Mouse (Mus musculus): ENCODE measurements around the gene Ifi27l2a. TPM values are rescaled to one million over a fixed set of nuclear protein-coding genes. Genes with fewer than 3 reads are reported as not detected.
"Not testable (repeated sequence)": the region's sequence is repeated elsewhere in the genome, so short reads cannot be mapped to it uniquely, and the experiment has no call there.

The Ifi27l2a gene
- total RNA-seq (2021): under 1 TPM; 0.91 to 0.92 TPM
- long read RNA-seq, experiment 1, partial matches to known transcripts: 0 of 1 reads
- long read RNA-seq, experiment 1, other reads (novel, unspliced or antisense): 0 of 1 reads
- long read RNA-seq, experiment 2: 0 reads

GRCm38 (mm10) chr12:103443524-103443923, at the start of gene Ifi27l2a:
Gene Ifi27l2a, minus strand, starts transcription at chr12:103443680.
- no peak for DNase-seq (ENCODE audit: low spot score in 2 of 2)
- Histone ChIP-seq H3K4me3 (no peak within 1 kb of the TSS), H3K27ac (no peak within 1 kb of the TSS)
- TF ChIP-seq CTCF (conservative IDR thresholded peaks at IDR 0.05): no peak

DNA sequence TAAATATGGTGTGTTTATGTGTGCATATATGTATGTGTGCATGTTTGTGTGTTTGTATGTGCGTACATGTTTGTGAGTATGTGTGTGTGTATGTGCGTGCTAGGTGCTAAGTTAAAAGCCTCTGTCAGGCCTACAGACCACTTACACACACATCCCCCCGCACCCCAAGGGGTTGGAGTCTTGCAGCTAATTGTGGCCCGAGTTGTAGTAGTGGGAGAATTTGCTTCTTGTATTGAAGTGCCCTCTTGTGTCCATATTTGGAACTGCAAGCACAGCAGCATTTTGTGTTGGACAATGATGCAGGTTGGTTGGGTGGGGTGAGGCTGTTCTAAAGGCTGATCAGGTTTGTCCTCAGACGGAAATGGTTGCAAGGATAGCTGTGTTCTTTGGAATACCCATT, 49.3 kb upstream of the Ifi27l2a start:
- TF ChIP-seq CTCF (conservative IDR thresholded peaks at IDR 0.05): peak; percentile 99
- H3K27ac ChIP-seq: no peak overlapping the region
- no peak overlapping the region for H3K4me3 ChIP-seq
- DNase-seq (ENCODE audit: low spot score in 2 of 2): peak; percentile 49 to 82

GRCm38 (mm10) chr12:103491091-103491730, 47.7 kb upstream of the Ifi27l2a start:
- no peak for TF ChIP-seq CTCF (conservative IDR thresholded peaks at IDR 0.05)
- Histone ChIP-seq H3K27ac (no peak overlapping the region), H3K4me3 (no peak overlapping the region)
- DNase-seq (ENCODE audit: low spot score in 2 of 2): no peak

DNA sequence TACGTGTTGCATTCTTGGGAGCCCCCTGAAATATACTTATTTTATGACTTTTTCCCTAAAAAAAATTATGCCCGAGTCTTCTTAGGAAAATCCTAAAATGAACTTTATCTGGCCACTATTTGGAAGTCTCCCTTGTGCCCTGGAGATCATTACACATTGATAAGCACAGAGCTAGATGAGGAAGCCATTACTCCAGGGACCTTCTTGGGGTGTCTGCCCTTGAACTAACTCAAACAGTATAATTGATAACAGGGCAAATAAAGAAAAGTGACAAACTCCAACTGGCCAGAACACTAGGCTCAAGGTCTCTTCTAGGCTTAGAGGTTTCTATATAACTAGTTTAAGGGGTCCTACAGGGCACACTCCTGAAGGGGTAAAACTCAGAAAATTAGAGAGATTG, 44.3 kb upstream of the Ifi27l2a start:
- no peak for TF ChIP-seq CTCF (conservative IDR thresholded peaks at IDR 0.05)
- no peak overlapping the region for H3K27ac ChIP-seq
- H3K4me3 ChIP-seq: no peak overlapping the region
- DNase-seq (ENCODE audit: low spot score in 2 of 2): no peak

DNA sequence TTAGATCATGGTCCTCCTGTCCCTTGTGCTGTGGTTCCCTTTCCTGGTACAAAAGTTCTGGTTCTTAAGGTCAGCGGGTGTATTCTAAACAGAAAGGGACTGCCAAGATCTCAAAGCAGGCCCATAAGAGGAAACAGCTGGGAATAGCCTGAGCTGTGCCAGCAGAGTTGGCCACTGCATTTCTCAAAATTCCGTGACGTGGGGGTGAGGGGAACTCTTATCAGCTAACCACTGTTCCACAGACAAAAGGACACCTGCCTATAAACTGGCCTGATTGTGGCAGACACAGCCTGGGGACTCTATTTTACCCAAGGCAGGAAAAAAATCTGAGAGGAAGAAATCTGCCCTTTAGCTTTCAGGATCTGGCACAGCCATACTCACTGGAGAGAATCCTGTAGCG, 43.8 kb upstream of the Ifi27l2a start:
- Histone ChIP-seq H3K4me3 (no peak overlapping the region), H3K27ac (no peak overlapping the region)
- no peak for TF ChIP-seq CTCF (conservative IDR thresholded peaks at IDR 0.05)
- DNase-seq (ENCODE audit: low spot score in 2 of 2): no peak

DNA sequence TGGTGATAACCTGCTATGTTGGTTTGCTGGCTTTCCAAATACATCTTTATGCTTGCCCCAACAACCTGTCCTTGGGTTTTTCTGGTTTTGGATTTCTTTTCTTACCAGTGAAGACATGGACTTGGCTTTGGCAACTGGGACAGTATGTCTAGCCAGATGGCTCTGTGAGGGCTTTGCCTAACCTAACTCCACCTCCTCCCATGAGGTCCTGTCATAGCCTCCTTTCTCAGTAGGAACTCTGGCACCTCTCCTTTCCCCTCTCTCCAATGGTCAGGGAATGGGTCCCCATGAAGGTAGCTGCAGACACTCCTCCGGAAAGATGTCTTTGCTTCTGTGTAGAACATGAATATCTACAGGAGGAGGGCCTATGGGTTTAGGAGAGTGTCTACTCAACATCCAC, 43.2 kb upstream of the Ifi27l2a start:
- Histone ChIP-seq H3K4me3 (no peak overlapping the region), H3K27ac (no peak overlapping the region)
- TF ChIP-seq CTCF (conservative IDR thresholded peaks at IDR 0.05): no peak
- no peak for DNase-seq (ENCODE audit: low spot score in 2 of 2)

GRCm38 (mm10) chr12:103484200-103484972, 40.9 kb upstream of the Ifi27l2a start:
- not testable (repeated sequence) for H3K27ac ChIP-seq; H3K4me3 ChIP-seq; DNase-seq (ENCODE audit: low spot score in 2 of 2)

DNA sequence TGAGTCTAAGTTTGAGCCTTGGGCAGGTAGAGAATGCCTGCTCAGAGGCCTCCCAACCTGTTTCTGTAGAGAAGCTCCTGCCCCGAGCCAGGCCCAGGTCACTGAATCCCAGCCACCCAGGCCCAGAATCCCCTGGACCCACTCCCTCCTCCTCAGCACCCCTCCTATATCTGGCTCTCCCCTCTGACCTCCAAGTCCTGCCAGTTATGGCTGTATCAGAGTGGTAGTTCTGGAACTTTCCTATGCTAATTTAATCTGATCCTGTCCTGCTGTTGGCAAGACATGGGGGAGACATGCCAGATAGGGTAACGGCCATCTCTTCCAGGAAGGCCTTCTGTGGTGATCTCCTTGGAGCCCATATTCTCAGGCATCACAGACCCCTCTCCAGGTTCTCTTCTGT, 39.3 kb upstream of the Ifi27l2a start:
- H3K4me3 ChIP-seq: no peak overlapping the region
- no peak for DNase-seq (ENCODE audit: low spot score in 2 of 2)
- TF ChIP-seq CTCF (conservative IDR thresholded peaks at IDR 0.05): no peak
- no peak overlapping the region for H3K27ac ChIP-seq

GRCm38 (mm10) chr12:103481671-103482070, 38.2 kb upstream of the Ifi27l2a start:
- Histone ChIP-seq H3K4me3 (no peak overlapping the region), H3K27ac (no peak overlapping the region)
- TF ChIP-seq CTCF (conservative IDR thresholded peaks at IDR 0.05): no peak
- DNase-seq (ENCODE audit: low spot score in 2 of 2): no peak

- TF ChIP-seq CTCF (conservative IDR thresholded peaks at IDR 0.05): no peak
- Histone ChIP-seq H3K27ac (peak overlapping the region; percentile 2; the same call in 1 of the 2 replicates), H3K4me3 (no peak overlapping the region)
- no peak for DNase-seq (ENCODE audit: low spot score in 2 of 2)
Measured at GRCm38 (mm10) chr12:103477461-103478015, 34.1 kb upstream of the Ifi27l2a start.

DNA sequence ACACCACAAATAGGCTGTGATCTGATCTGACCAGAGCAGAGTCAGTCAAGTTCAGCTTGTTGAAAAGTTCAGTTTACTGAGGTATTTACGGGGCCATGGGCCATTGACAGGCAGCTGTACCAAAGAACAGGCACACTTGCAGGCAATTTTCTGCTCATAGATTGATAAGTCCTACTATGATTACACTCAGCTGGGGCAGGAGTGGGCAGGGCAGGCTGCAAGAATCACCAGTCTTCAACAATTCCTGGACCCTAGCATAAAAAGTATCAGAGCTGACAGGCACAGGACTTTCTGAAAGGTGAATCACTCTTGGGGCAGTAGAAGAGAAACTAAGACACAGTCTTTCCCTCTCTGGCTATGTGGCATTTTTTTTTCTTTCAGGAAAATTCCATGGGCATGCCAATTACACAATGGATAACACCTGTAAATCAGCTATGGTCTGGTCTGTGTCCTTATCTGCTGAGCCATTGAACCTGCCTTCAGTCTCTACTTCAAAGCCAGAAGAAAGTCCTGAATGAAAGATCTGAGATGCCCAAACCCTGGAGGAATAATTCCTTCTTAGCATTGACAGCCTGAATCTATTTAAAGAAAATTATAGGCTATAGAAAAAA, 33.4 kb upstream of the Ifi27l2a start:
- H3K27ac ChIP-seq: no peak overlapping the region
- no peak overlapping the region for H3K4me3 ChIP-seq
- no peak for DNase-seq (ENCODE audit: low spot score in 2 of 2)
- TF ChIP-seq CTCF (conservative IDR thresholded peaks at IDR 0.05): no peak

DNA sequence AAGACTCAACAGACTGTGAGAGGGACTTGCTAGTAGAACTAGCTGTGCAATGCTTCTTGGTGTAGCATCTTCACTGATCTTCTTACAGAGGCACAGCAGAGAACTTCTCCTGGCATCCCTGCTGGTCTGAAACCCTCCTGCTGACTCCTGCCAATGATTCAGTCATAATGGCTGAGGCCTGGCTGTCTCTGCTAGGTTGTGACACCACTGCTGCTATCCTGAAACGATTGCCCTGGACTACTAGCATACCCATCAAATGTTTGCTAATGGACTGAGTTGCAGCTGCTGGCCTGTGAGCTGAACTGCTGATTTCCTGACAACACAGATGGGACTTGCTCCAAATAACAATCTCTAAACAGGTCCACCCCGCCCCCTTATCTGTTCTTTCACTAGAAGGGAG, 31.0 kb upstream of the Ifi27l2a start:
- H3K4me3 ChIP-seq: no peak overlapping the region
- TF ChIP-seq CTCF (conservative IDR thresholded peaks at IDR 0.05): no peak
- no peak for DNase-seq (ENCODE audit: low spot score in 2 of 2)
- no peak overlapping the region for H3K27ac ChIP-seq

GRCm38 (mm10) chr12:103457140-103457539, 13.7 kb upstream of the Ifi27l2a start, which contains the start of gene Ifi27l2b:
Gene Ifi27l2b, minus strand, starts transcription at chr12:103457223.
- no peak for TF ChIP-seq CTCF (conservative IDR thresholded peaks at IDR 0.05)
- no peak within 1 kb of the TSS for H3K27ac ChIP-seq
- no peak within 1 kb of the TSS for H3K4me3 ChIP-seq
- DNase-seq (ENCODE audit: low spot score in 2 of 2): no peak

- not testable (repeated sequence) for DNase-seq (ENCODE audit: low spot score in 2 of 2)
Measured at GRCm38 (mm10) chr12:103456727-103457126, 13.2 kb upstream of the Ifi27l2a start.

More at GRCm38 (mm10) chr12:103456727-103457126, 13.2 kb upstream of the Ifi27l2a start:
- H3K27ac ChIP-seq, H3K4me3 ChIP-seq: not testable (repeated sequence)
